Mouse (Mus musculus): ENCODE measurements at regions not wholly inside any gene's neighbourhood (a gene's known extent, or its start where the extent isn't known, plus 50 kb on each side); places are given as distances from the start of the nearest gene placed in this dataset.

- Histone ChIP-seq H3K4me3 (replicated peaks) (no peak overlapping the region), H3K9ac (no peak overlapping the region), H3K9me3 (replicated peaks) (no peaks in the 10 kb centered on the region), H3K4me1 (peaks cover 9% of the 10 kb centered on the region), H3K27ac (no peak overlapping the region), H3K27me3 (no peaks in the 10 kb centered on the region), H3K36me3 (no peaks in the 10 kb centered on the region), H3K4me2 (no peak overlapping the region)
- no peak for ATAC-seq (replicated peaks; ENCODE audit: low FRiP score)
- WGBS = 55% methylated on average over 3 of the region's 3 CpGs
Observed at GRCm38 (mm10) chr3:149845826-149846486, 855.6 kb upstream of the Adgrl2 start.

DNA sequence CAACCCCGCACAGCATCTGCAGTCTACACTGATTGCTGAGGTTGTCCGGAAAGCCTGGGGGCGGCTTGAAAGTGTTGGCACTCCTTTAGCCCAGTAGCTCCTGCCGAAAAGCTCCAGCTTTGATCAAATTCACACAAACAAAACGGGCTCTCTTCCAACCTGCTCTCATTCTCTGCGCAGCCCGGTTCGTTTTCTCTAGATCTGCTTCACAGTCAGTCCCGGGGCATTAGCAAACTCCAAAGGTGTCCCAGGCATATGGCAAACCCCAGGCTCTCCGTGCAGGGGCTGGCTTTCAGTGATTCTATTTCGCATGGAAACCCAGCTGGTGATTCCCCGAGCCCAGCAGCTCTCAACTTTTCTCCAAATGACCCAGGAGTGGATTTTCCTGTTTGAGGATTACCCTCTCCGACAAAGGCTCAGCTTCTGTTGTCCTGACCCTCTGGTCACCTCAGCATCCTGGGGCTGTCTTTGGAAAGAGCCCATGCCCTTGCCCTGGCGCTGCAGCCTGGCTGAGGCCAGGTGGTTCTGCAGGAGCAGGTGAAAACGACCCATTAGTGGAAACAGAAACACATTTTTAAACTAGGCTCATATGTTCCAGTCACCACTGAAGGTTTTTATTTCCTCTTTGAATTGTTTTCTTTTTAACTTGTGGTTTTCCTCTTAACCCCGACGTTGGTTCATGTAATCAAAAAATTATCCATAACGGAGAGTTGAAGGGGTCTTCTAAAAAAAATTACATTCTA lies 854.9 kb upstream of the Adgrl2 start:
- 11% methylated on average over 18 of the region's 18 CpGs for WGBS
- no peak overlapping the region for H3K9ac ChIP-seq
- H3K27ac ChIP-seq = no peak overlapping the region
- peak overlapping the region; percentile 57 for H3K4me2 ChIP-seq
- peaks cover 9% of the 10 kb centered on the region for H3K4me1 ChIP-seq
- H3K27me3 ChIP-seq = no peaks in the 10 kb centered on the region
- peak overlapping the region; percentile 24 for H3K4me3 ChIP-seq (replicated peaks)
- no peaks in the 10 kb centered on the region for H3K36me3 ChIP-seq
- no peaks in the 10 kb centered on the region for H3K9me3 ChIP-seq (replicated peaks)
- no peak for ATAC-seq (replicated peaks; ENCODE audit: low FRiP score)

DNA sequence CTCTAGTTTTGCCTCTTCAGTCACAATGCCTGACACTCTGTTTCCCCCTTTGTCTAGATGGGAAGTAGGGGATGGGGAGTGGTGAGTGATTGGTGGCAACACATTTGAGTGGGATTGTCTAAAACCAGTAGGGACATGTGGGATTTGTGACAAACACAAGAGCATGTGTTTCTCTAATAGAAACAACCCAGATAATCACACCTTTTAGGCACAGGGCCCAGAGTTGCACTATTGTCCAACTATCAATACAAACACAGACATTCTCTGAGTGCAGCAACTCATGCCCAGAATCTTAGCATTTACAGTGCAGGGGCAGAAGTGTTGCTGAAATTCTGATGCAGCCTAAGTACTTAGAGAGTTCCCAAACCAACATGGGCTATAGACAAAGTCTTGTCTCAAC lies 847.6 kb upstream of the Adgrl2 start:
- H3K9ac ChIP-seq = no peak overlapping the region
- no peak for ATAC-seq (replicated peaks; ENCODE audit: low FRiP score)
- H3K4me3 ChIP-seq (replicated peaks) = no peak overlapping the region
- no peaks in the 10 kb centered on the region for H3K27me3 ChIP-seq
- H3K4me2 ChIP-seq = no peak overlapping the region
- no peaks in the 10 kb centered on the region for H3K9me3 ChIP-seq (replicated peaks)
- H3K27ac ChIP-seq = no peak overlapping the region
- no peaks in the 10 kb centered on the region for H3K36me3 ChIP-seq
- no peaks in the 10 kb centered on the region for H3K4me1 ChIP-seq

DNA sequence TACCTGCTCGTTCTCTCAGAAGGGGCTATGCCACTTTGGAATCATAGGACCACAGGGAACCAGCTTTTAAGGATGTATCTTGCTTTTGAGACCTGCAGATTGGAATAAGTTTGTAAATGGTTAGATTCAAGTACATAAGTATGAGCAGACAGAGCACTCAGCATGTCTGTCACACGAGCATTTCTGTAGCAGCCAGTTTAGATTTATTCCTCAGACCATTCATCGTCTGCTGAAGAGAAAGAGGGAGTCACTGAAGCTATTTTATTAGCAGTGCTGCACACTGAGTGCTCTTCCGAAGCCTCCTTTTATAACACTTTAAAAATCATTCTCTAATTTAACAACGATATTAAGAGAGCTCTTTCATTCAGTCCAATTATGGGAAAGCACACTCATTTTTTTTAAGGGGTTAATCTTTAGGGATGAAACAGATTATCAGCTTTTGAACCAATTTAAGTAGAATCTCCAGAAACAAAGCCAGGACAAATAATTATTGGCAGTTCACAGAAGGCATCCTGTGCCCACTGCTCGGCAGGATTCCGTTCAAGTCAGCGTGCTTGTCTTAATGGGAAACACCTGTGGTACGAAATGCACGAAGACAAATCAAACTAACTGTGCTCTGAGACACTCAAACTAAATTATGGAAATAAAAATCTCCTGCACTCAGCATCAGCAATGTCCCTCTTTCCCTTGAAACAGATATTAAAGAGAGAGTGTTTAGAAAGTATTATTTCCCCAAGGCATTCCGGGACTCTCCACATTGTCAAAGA lies 846.3 kb upstream of the Adgrl2 start:
- H3K27me3 ChIP-seq = no peaks in the 10 kb centered on the region
- H3K27ac ChIP-seq = no peak overlapping the region
- H3K36me3 ChIP-seq = no peaks in the 10 kb centered on the region
- WGBS = 50% methylated on average over 11 of the region's 11 CpGs
- no peak overlapping the region for H3K4me2 ChIP-seq
- no peaks in the 10 kb centered on the region for H3K4me1 ChIP-seq
- no peak overlapping the region for H3K4me3 ChIP-seq (replicated peaks)
- ATAC-seq (replicated peaks; ENCODE audit: low FRiP score) = no peak
- H3K9ac ChIP-seq = no peak overlapping the region
- H3K9me3 ChIP-seq (replicated peaks) = no peaks in the 10 kb centered on the region

GRCm38 (mm10) chr3:149827181-149827580 lies 836.8 kb upstream of the Adgrl2 start:
- Histone ChIP-seq H3K27me3 (no peaks in the 10 kb centered on the region), H3K36me3 (no peaks in the 10 kb centered on the region), H3K9me3 (replicated peaks) (no peaks in the 10 kb centered on the region), H3K4me3 (replicated peaks) (no peak overlapping the region), H3K4me2 (no peak overlapping the region), H3K9ac (no peak overlapping the region), H3K4me1 (0 out of 2 replicates have a peak, but pooled peaks cover 4% of the 10 kb centered on the region), H3K27ac (no peak overlapping the region)
- ATAC-seq (replicated peaks; ENCODE audit: low FRiP score) = no peak
- 44% methylated on average over 2 of the region's 2 CpGs for WGBS

GRCm38 (mm10) chr3:149826757-149827156 lies 836.4 kb upstream of the Adgrl2 start:
- no peak overlapping the region for H3K4me3 ChIP-seq (replicated peaks)
- no peak overlapping the region for H3K27ac ChIP-seq
- no peaks in the 10 kb centered on the region for H3K9me3 ChIP-seq (replicated peaks)
- no peak overlapping the region for H3K9ac ChIP-seq
- ATAC-seq (replicated peaks; ENCODE audit: low FRiP score) = no peak
- H3K27me3 ChIP-seq = no peaks in the 10 kb centered on the region
- no peaks in the 10 kb centered on the region for H3K36me3 ChIP-seq
- 0 out of 2 replicates have a peak, but pooled peaks cover 4% of the 10 kb centered on the region for H3K4me1 ChIP-seq
- 55% methylated on average over 9 of the region's 9 CpGs for WGBS
- no peak overlapping the region for H3K4me2 ChIP-seq

- Histone ChIP-seq H3K36me3 (no peaks in the 10 kb centered on the region), H3K4me1 (no peaks in the 10 kb centered on the region), H3K9ac (no peak overlapping the region), H3K27ac (no peak overlapping the region), H3K4me3 (replicated peaks) (no peak overlapping the region), H3K27me3 (no peaks in the 10 kb centered on the region), H3K9me3 (replicated peaks) (no peaks in the 10 kb centered on the region), H3K4me2 (no peak overlapping the region)
- ATAC-seq (replicated peaks; ENCODE audit: low FRiP score) = no peak
- 57% methylated on average over 3 of the region's 3 CpGs for WGBS
Observed at GRCm38 (mm10) chr3:149820670-149821069, 830.3 kb upstream of the Adgrl2 start.

DNA sequence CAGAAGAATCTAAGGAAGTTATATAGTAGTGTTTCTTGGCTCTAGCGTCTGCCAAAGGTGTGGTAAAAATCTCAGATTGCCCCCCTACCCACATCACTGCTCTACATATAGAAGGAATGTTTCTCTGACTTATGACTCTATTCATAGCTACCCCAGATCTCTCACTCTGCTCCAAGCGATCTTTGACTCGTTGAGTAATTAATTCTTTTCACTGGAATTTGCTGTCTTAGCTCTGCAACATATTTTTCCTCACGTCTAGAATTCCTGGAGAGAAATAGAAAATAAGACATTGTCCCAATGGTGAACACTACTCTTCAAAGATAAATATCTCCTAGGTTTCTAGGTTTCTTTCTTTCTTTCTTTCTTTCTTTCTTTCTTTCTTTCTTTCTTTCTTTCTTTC lies 829.5 kb upstream of the Adgrl2 start:
- 49% methylated on average over 4 of the region's 4 CpGs for WGBS
- no peaks in the 10 kb centered on the region for H3K9me3 ChIP-seq (replicated peaks)
- H3K36me3 ChIP-seq = no peaks in the 10 kb centered on the region
- no peak overlapping the region for H3K4me3 ChIP-seq (replicated peaks)
- no peaks in the 10 kb centered on the region for H3K27me3 ChIP-seq
- H3K27ac ChIP-seq = 0 out of 2 replicates have a peak overlapping the region, but pooled peaks have one; percentile 48
- ATAC-seq (replicated peaks; ENCODE audit: low FRiP score) = no peak
- 0 out of 2 replicates have a peak, but pooled peaks cover 1% of the 10 kb centered on the region for H3K4me1 ChIP-seq
- H3K4me2 ChIP-seq = no peak overlapping the region
- no peak overlapping the region for H3K9ac ChIP-seq

- Histone ChIP-seq H3K36me3 (no peaks in the 10 kb centered on the region), H3K27ac (no peak overlapping the region), H3K4me2 (no peak overlapping the region), H3K9ac (no peak overlapping the region), H3K27me3 (no peaks in the 10 kb centered on the region), H3K4me3 (replicated peaks) (no peak overlapping the region), H3K4me1 (0 out of 2 replicates have a peak, but pooled peaks cover 3% of the 10 kb centered on the region), H3K9me3 (replicated peaks) (no peaks in the 10 kb centered on the region)
- ATAC-seq (replicated peaks; ENCODE audit: low FRiP score) = no peak
- 50% methylated on average over 2 of the region's 2 CpGs for WGBS
Observed at GRCm38 (mm10) chr3:149819081-149819480, 828.7 kb upstream of the Adgrl2 start.

- no peak for ATAC-seq (replicated peaks; ENCODE audit: low FRiP score)
- H3K9me3 ChIP-seq (replicated peaks) = no peaks in the 10 kb centered on the region
- no peaks in the 10 kb centered on the region for H3K36me3 ChIP-seq
- H3K4me1 ChIP-seq = 0 out of 2 replicates have a peak, but pooled peaks cover 3% of the 10 kb centered on the region
- 60% methylated on average over 2 of the region's 2 CpGs for WGBS
- no peaks in the 10 kb centered on the region for H3K27me3 ChIP-seq
- no peak overlapping the region for H3K4me3 ChIP-seq (replicated peaks)
- no peak overlapping the region for H3K4me2 ChIP-seq
- H3K27ac ChIP-seq = no peak overlapping the region
- no peak overlapping the region for H3K9ac ChIP-seq
Observed at GRCm38 (mm10) chr3:149811036-149811435, 820.7 kb upstream of the Adgrl2 start.

GRCm38 (mm10) chr3:149805345-149805744 lies 815.0 kb upstream of the Adgrl2 start:
- no peaks in the 10 kb centered on the region for H3K9me3 ChIP-seq (replicated peaks)
- no peak overlapping the region for H3K4me3 ChIP-seq (replicated peaks)
- no peak overlapping the region for H3K27ac ChIP-seq
- H3K27me3 ChIP-seq = no peaks in the 10 kb centered on the region
- no peak overlapping the region for H3K9ac ChIP-seq
- H3K4me2 ChIP-seq = no peak overlapping the region
- no peak for ATAC-seq (replicated peaks; ENCODE audit: low FRiP score)
- 69% methylated on average over 6 of the region's 6 CpGs for WGBS
- H3K4me1 ChIP-seq = no peaks in the 10 kb centered on the region
- H3K36me3 ChIP-seq = no peaks in the 10 kb centered on the region

- Histone ChIP-seq H3K4me2 (no peak overlapping the region), H3K27ac (no peak overlapping the region), H3K9me3 (replicated peaks) (no peaks in the 10 kb centered on the region), H3K4me3 (replicated peaks) (no peak overlapping the region), H3K9ac (no peak overlapping the region), H3K4me1 (no peaks in the 10 kb centered on the region), H3K36me3 (no peaks in the 10 kb centered on the region), H3K27me3 (no peaks in the 10 kb centered on the region)
- no peak for ATAC-seq (replicated peaks; ENCODE audit: low FRiP score)
- WGBS = 79% methylated on average over 2 of the region's 2 CpGs
Observed at GRCm38 (mm10) chr3:149796123-149796522, 805.8 kb upstream of the Adgrl2 start.

Measured in kidney, embryonic 15.5 days (tissue).